Mouse (Mus musculus) brain, embryonic 14.5 days (tissue): ENCODE results near the gene Mgrn1. TPM values are rescaled to one million over a fixed set of nuclear protein-coding genes. Genes with fewer than 3 reads are reported as not detected.

Experiments
- DNase-seq: peaks from one replicate; pipeline ENCODE4 v3.0.0-alpha.2; 2011; ENCODE audit warnings: low read depth
- CTCF ChIP-seq: fragments of 200-500 bp; IDR thresholded peaks from 2 replicates; pipeline ENCODE4 v1.5.1; 2012; ENCODE audit warnings: inconsistent platforms, mild to moderate bottlenecking, moderate library complexity, borderline replicate concordance; ENCODE audit not compliant: insufficient read depth, insufficient read length; ENCODE audit errors: extremely low read depth
- POLR2A ChIP-seq: fragments of 200-500 bp; IDR thresholded peaks from 2 replicates; pipeline ENCODE4 v1.6.1; 2012; ENCODE audit warnings: mild to moderate bottlenecking, inconsistent platforms, borderline replicate concordance; ENCODE audit not compliant: poor library complexity, insufficient read depth, insufficient read length, severe bottlenecking; ENCODE audit errors: extremely low read depth
- polyA plus RNA-seq: library from polyadenylated mRNA; depleted of rRNA; stranded (reverse); fragments of >200 nt; gene quantifications from 2 replicates; pipeline ENCODE4 v1.2.3, GENCODE M21; 2012

Mgrn1 gene
- polyA plus RNA-seq, 1 experiment: 169 TPM

- DNase-seq: no peak
- TF ChIP-seq CTCF: no peak
- TF ChIP-seq POLR2A: no peak
These were observed 4.4 kb upstream of the Mgrn1 start for GRCm38 (mm10) chr16:4881400-4882351.

GRCm38 (mm10) chr16:4884930-4885329, 1.1 kb upstream of the Mgrn1 start:
- no peak for DNase-seq
- TF ChIP-seq CTCF (no peak), POLR2A (no peak)

GRCm38 (mm10) chr16:4886690-4887020, 606 bp downstream of the Mgrn1 start:
- TF ChIP-seq CTCF: no peak
- TF ChIP-seq POLR2A: no peak
- no peak for DNase-seq

GRCm38 (mm10) chr16:4890201-4890709, 4.2 kb downstream of the Mgrn1 start:
- no peak for DNase-seq
- TF ChIP-seq CTCF (no peak), POLR2A (no peak)

- TF ChIP-seq CTCF (no peak), POLR2A (no peak)
- no peak for DNase-seq
These were observed 6.1 kb downstream of the Mgrn1 start for GRCm38 (mm10) chr16:4892171-4892570.

- TF ChIP-seq POLR2A: no peak
- TF ChIP-seq CTCF: no peak
- no peak for DNase-seq
These were observed 8.3 kb downstream of the Mgrn1 start for GRCm38 (mm10) chr16:4894201-4894908.

DNA sequence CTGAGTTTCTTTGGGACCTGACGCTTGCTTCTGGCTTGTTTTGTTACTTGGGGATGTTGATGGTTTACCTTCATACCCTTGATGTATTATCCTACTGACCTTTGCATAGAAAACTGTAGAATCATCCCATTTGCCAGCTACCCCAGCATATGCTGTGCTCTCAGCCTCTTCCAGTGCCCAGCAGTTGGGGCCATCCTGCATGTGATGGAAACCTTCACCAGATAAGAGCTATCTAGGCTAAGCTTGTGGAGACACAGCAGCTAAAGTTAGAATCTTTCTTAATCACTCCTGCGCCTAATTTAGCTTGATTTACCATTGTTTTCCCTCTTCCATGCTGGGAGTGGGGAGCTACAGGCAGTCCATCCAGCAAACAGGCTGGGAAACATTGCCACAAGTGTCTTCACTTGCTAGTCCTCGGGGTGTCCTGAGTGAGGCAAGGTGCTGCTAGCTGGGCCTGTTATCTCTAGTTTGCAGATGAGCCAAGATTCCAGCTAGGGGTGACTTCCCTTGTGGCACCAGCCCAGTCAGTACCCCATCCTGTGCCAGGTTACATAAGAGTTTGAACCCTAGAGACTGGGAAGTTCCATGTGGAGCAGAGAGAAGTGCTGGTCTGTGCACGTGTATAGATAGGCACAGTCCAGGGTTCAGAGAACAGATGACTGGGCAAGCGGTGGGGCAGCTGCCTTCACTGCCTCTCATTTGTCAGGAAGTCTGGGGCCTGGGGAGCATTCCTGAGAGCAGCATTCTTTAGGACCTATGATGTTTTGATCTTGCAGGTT, 10.4 kb downstream of the Mgrn1 start:
- no peak for DNase-seq
- TF ChIP-seq CTCF: no peak
- TF ChIP-seq POLR2A: no peak

DNA sequence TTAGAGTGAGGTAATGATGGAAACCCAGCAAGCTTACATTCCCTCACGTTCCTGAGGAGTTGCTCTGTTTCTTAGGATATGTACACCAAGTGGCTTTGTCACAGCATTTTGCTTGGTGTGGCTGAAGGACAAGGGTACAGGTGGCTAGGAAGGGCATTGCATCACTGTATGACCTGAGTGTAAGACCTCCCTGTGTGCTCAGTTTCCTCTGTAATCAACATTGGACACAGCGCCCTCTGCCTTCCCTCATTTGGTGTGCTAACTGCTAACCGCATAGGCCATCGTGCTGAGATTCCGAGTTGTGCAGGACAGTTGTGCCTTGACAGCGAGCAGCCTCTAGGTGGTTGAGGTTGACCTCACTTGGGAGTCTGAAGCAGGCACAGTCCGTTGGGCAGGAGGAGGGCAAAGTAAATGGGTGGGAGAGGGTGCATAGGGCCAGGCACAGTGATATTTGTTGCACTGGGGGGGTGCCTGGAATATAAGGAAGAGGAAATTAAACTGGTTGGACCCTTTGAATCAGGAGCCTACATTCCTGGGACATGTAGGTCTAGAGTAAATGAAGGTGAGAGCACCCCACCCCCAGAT, 11.2 kb downstream of the Mgrn1 start:
- no peak for TF ChIP-seq POLR2A
- no peak for TF ChIP-seq CTCF
- no peak for DNase-seq

DNA sequence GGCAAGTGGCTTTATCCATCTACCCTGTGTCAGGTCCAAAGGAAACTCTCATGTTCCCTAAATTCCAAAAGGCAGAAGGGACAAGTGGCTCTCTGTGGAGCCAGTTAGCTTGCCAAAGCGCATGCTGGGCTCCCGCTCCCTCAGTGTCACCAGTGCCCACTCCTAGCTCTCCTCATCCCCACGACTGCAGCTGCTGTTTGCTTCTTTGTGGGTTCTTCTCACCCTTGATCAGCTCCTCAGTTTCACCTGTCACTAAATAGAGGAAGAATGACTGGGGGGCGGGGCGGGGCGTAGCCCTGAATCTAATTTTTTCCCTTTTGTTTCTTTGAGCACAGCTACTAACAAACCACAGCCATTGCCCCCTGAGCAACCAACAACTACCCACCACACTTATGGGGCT, 12.8 kb downstream of the Mgrn1 start:
- no peak for DNase-seq
- TF ChIP-seq CTCF (no peak), POLR2A (no peak)

- DNase-seq: no peak
- TF ChIP-seq CTCF: no peak
- TF ChIP-seq POLR2A: no peak
These were observed 13.7 kb downstream of the Mgrn1 start for GRCm38 (mm10) chr16:4899711-4900110.

DNA sequence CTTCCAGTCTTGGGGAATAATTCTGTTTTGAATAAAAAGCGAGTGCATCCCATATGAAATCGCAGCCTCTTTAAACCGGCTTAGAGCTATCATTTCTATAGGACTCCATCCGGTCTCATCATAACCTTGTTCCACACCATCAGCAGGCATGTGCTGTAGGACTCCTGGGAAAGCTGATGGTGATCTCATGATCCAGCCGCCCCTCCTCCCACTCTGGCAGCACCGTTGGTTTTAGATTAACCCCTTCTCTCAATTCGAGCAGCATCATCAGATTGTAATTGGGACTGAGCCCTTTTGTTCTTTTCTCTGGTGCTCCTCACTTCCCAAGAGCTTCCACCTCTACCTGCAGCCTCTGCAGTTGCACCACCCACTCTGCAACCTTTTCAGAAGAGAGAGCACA, 15.1 kb downstream of the Mgrn1 start:
- no peak for DNase-seq
- TF ChIP-seq CTCF: no peak
- TF ChIP-seq POLR2A: no peak

- no peak for DNase-seq
- TF ChIP-seq POLR2A: no peak
- TF ChIP-seq CTCF: no peak
These were observed 16.3 kb downstream of the Mgrn1 start for GRCm38 (mm10) chr16:4902390-4902789.
